Mouse (Mus musculus): ENCODE data around the gene Rasip1. TPM values are rescaled to one million over a fixed set of nuclear protein-coding genes. Genes with fewer than 3 reads are reported as not detected.
"Not testable (repeated sequence)": the region's sequence is repeated elsewhere in the genome, so short reads cannot be mapped to it uniquely, and the experiment has no call there.

Gene Rasip1
- polyA plus RNA-seq, 1 experiment from 2014 or later = 14.9 TPM

GRCm38 (mm10) chr7:45644872-45645590 lies 17.7 kb downstream of the Rasip1 start:
- Histone ChIP-seq H3K27me3 (ENCODE audit: control insufficient read depth, insufficient read depth, low read length) (no peaks in the 10 kb centered on the region), H3K9me3 (ENCODE audit: control insufficient read depth, low read length) (no peaks in the 10 kb centered on the region), H3K4me1 (ENCODE audit: control insufficient read depth, insufficient read depth, low read length) (peaks cover 25% of the 10 kb centered on the region), H3K9ac (replicated peaks; ENCODE audit: low read length) (no peak overlapping the region), H3K4me2 (ENCODE audit: low read length) (peak overlapping the region; percentile 89), H3K27ac (replicated peaks; ENCODE audit: low read depth, low read length) (peak overlapping the region; percentile 81), H3K4me3 (replicated peaks; ENCODE audit: low read depth, low read length) (peak overlapping the region; percentile 47; the same call in 1 of the 2 replicates), H3K36me3 (ENCODE audit: control insufficient read depth, insufficient read depth, low read length) (no peaks in the 10 kb centered on the region)
- no peak for ATAC-seq (ENCODE audit: low FRiP score, low TSS enrichment)
- no peak for DNase-seq
- 74% methylated on average over 6 of the region's 6 CpGs for WGBS

- Histone ChIP-seq H3K4me1 (ENCODE audit: control insufficient read depth, insufficient read depth, low read length) (peaks cover 25% of the 10 kb centered on the region), H3K27ac (replicated peaks; ENCODE audit: low read depth, low read length) (no peak overlapping the region), H3K27me3 (ENCODE audit: control insufficient read depth, insufficient read depth, low read length) (no peaks in the 10 kb centered on the region), H3K36me3 (ENCODE audit: control insufficient read depth, insufficient read depth, low read length) (no peaks in the 10 kb centered on the region), H3K4me3 (replicated peaks; ENCODE audit: low read depth, low read length) (no peak overlapping the region), H3K9ac (replicated peaks; ENCODE audit: low read length) (no peak overlapping the region), H3K4me2 (ENCODE audit: low read length) (no peak overlapping the region), H3K9me3 (ENCODE audit: control insufficient read depth, low read length) (no peaks in the 10 kb centered on the region)
- ATAC-seq (ENCODE audit: low FRiP score, low TSS enrichment) (no peak), DNase-seq (no peak)
- WGBS = 56% methylated on average over 7 of the region's 7 CpGs
Measured at GRCm38 (mm10) chr7:45645591-45645971, 18.3 kb downstream of the Rasip1 start.

DNA sequence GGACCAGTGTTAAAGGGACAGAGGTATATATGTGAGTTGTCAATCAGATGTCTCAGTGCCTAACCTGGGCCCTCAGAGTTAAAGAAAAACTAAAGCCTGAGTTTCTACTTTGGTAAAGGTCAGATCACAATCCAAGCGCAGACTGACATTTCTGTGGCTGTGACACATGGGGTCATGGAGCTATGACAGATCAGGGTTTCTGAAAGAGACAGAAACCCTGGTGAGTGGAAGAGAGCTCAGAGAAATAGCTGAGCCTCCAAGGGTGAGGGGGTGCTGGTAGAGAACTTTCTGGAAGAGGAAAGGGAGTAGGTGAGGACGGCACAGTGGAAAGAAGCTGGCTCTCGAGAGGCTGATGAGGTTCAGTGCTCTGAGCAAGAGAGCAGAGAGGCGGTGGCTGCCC lies 19.4 kb downstream of the Rasip1 start:
- H3K36me3 ChIP-seq (ENCODE audit: control insufficient read depth, insufficient read depth, low read length) = no peaks in the 10 kb centered on the region
- ATAC-seq (ENCODE audit: low FRiP score, low TSS enrichment) (no peak), DNase-seq (no peak)
- H3K27ac ChIP-seq (replicated peaks; ENCODE audit: low read depth, low read length) = no peak overlapping the region
- H3K4me1 ChIP-seq (ENCODE audit: control insufficient read depth, insufficient read depth, low read length) = peaks cover 25% of the 10 kb centered on the region
- no peaks in the 10 kb centered on the region for H3K27me3 ChIP-seq (ENCODE audit: control insufficient read depth, insufficient read depth, low read length)
- H3K9ac ChIP-seq (replicated peaks; ENCODE audit: low read length) = no peak overlapping the region
- no peaks in the 10 kb centered on the region for H3K9me3 ChIP-seq (ENCODE audit: control insufficient read depth, low read length)
- H3K4me3 ChIP-seq (replicated peaks; ENCODE audit: low read depth, low read length) = no peak overlapping the region
- H3K4me2 ChIP-seq (ENCODE audit: low read length) = no peak overlapping the region
- 72% methylated on average over 4 of the region's 4 CpGs for WGBS

GRCm38 (mm10) chr7:45649351-45649750 lies 22.1 kb downstream of the Rasip1 start:
- no peak for DNase-seq
- Histone ChIP-seq H3K4me1 (ENCODE audit: control insufficient read depth, insufficient read depth, low read length) (peaks cover 9% of the 10 kb centered on the region; the same call in 1 of the 2 replicates), H3K27ac (replicated peaks; ENCODE audit: low read depth, low read length) (no peak overlapping the region), H3K4me3 (replicated peaks; ENCODE audit: low read depth, low read length) (no peak overlapping the region), H3K9me3 (ENCODE audit: control insufficient read depth, low read length) (no peaks in the 10 kb centered on the region), H3K9ac (replicated peaks; ENCODE audit: low read length) (no peak overlapping the region), H3K27me3 (ENCODE audit: control insufficient read depth, insufficient read depth, low read length) (no peaks in the 10 kb centered on the region), H3K36me3 (ENCODE audit: control insufficient read depth, insufficient read depth, low read length) (no peaks in the 10 kb centered on the region), H3K4me2 (ENCODE audit: low read length) (no peak overlapping the region)
- no peak for ATAC-seq (ENCODE audit: low FRiP score, low TSS enrichment)
- WGBS = 86% methylated on average over 8 of the region's 8 CpGs

DNA sequence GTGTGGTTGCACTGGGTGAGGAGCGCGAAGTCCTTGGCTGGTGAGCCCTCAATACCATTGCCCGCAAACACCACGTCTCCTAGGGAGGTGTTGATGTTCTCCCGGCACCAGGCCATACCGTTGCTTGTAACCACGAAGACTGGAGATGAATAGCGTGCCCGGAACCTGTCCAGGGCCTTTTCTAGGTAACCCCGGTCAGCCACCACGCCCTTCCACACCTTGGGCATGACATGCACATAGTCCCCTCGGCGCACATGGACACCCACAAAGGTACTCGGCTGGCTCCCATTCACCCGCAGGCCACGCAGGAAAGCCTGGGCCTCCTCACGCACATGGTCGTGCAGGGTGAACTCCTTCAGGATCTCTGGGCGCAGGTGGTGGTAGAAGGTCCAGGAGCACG lies 23.2 kb downstream of the Rasip1 start:
- not testable (repeated sequence) for ATAC-seq (ENCODE audit: low FRiP score, low TSS enrichment); H3K27me3 ChIP-seq (ENCODE audit: control insufficient read depth, insufficient read depth, low read length); DNase-seq

GRCm38 (mm10) chr7:45654424-45655047 lies 27.2 kb downstream of the Rasip1 start:
- Histone ChIP-seq H3K27me3 (ENCODE audit: control insufficient read depth, insufficient read depth, low read length) (no peaks in the 10 kb centered on the region), H3K4me2 (ENCODE audit: low read length) (peak overlapping the region; percentile 32), H3K9me3 (ENCODE audit: control insufficient read depth, low read length) (no peaks in the 10 kb centered on the region), H3K4me3 (replicated peaks; ENCODE audit: low read depth, low read length) (no peak overlapping the region), H3K36me3 (ENCODE audit: control insufficient read depth, insufficient read depth, low read length) (no peaks in the 10 kb centered on the region), H3K4me1 (ENCODE audit: control insufficient read depth, insufficient read depth, low read length) (no peaks in the 10 kb centered on the region), H3K9ac (replicated peaks; ENCODE audit: low read length) (no peak overlapping the region; the same call in 1 of the 2 replicates), H3K27ac (replicated peaks; ENCODE audit: low read depth, low read length) (no peak overlapping the region)
- no peak for ATAC-seq (ENCODE audit: low FRiP score, low TSS enrichment)
- WGBS = 29% methylated on average over 17 of the region's 17 CpGs
- DNase-seq = peak; percentile 50

More for the DNA sequence above, 23.2 kb downstream of the Rasip1 start:
- not testable (repeated sequence) for H3K36me3 ChIP-seq (ENCODE audit: control insufficient read depth, insufficient read depth, low read length); H3K4me3 ChIP-seq (replicated peaks; ENCODE audit: low read depth, low read length); H3K27ac ChIP-seq (replicated peaks; ENCODE audit: low read depth, low read length); H3K4me1 ChIP-seq (ENCODE audit: control insufficient read depth, insufficient read depth, low read length); H3K9me3 ChIP-seq (ENCODE audit: control insufficient read depth, low read length); H3K4me2 ChIP-seq (ENCODE audit: low read length); H3K9ac ChIP-seq (replicated peaks; ENCODE audit: low read length)
- whole genome bisulfite sequencing = 95% methylated on average over 19 of the region's 20 CpGs

DNA sequence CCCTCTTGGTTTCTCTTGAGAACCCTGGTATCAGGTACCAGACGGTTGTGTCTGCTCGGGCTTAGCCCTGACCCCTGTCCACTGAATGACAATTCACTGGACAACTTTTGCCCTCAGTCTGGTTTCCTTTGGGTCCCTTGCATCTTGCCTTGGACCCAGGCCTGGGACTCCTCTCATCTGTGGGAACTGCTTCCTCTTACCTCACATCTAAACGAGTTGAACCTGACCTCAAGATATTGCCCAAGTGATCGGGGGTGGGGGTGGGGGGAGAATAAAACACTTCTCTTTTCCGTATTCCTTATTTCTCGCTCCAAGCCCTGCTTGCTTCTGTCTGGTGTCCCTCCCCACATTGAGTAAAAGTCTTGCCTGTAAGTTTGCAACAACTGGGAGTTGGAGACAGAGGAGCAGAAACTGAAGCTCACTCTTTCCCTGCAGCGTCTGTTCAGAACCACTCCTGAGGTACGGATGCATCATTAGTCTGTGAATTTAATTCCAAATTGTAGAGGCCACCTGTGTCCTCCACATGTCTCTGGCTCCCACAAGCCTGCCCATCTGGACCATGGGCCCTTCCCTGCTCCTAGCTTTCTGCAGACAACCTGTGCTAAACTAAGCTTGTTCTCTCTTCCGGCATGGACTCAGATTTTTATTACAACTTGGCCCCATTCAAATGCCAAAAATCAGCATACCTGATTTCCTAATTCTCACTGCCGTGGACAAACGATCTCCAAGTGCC lies 33.6 kb downstream of the Rasip1 start:
- no peak overlapping the region for H3K4me3 ChIP-seq (replicated peaks; ENCODE audit: low read depth, low read length)
- H3K9me3 ChIP-seq (ENCODE audit: control insufficient read depth, low read length) = no peaks in the 10 kb centered on the region
- H3K36me3 ChIP-seq (ENCODE audit: control insufficient read depth, insufficient read depth, low read length) = no peaks in the 10 kb centered on the region
- H3K27me3 ChIP-seq (ENCODE audit: control insufficient read depth, insufficient read depth, low read length) = no peaks in the 10 kb centered on the region
- no peaks in the 10 kb centered on the region for H3K4me1 ChIP-seq (ENCODE audit: control insufficient read depth, insufficient read depth, low read length)
- ATAC-seq (ENCODE audit: low FRiP score, low TSS enrichment) = no peak
- H3K4me2 ChIP-seq (ENCODE audit: low read length) = no peak overlapping the region
- no peak overlapping the region for H3K9ac ChIP-seq (replicated peaks; ENCODE audit: low read length)
- WGBS = 83% methylated on average over 11 of the region's 11 CpGs
- H3K27ac ChIP-seq (replicated peaks; ENCODE audit: low read depth, low read length) = no peak overlapping the region
- DNase-seq = no peak

DNA sequence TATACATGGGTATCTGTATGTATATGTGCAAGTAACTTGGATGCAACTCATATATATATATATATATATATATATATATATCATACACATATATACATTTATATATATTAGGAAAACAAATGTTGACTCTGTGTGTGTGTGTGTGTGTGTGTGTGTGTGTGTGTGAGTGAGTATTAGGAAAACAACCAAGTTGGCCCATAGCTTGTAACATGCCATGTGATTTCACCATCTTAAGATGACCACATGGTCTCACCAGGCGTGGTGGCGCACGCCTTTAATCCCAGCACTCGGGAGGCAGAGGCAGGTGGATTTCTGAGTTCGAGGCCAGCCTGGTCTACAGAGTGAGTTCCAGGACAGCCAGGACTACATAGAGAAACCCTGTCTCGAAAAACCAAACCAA lies 34.4 kb downstream of the Rasip1 start:
- not testable (repeated sequence) for H3K36me3 ChIP-seq (ENCODE audit: control insufficient read depth, insufficient read depth, low read length); DNase-seq; H3K9ac ChIP-seq (replicated peaks; ENCODE audit: low read length); H3K4me2 ChIP-seq (ENCODE audit: low read length); H3K27ac ChIP-seq (replicated peaks; ENCODE audit: low read depth, low read length); ATAC-seq (ENCODE audit: low FRiP score, low TSS enrichment); H3K4me1 ChIP-seq (ENCODE audit: control insufficient read depth, insufficient read depth, low read length); H3K9me3 ChIP-seq (ENCODE audit: control insufficient read depth, low read length); H3K4me3 ChIP-seq (replicated peaks; ENCODE audit: low read depth, low read length); H3K27me3 ChIP-seq (ENCODE audit: control insufficient read depth, insufficient read depth, low read length)
- 93% methylated on average over 6 of the region's 6 CpGs for WGBS

Measured in midbrain, embryonic 14.5 days (tissue).